Mouse (Mus musculus): Measurements from ENCODE around the gene Oaz3. TPM values are rescaled to one million over a fixed set of nuclear protein-coding genes. Genes with fewer than 3 reads are reported as not detected.

The Oaz3 gene
- 0.30 and 0.31 TPM in 2 replicates for polyA plus RNA-seq (2016; fragmentation: Nextera tagmentation; extraction: Ambion mirVana)

- no peaks in the 10 kb centered on the region for H3K9me3 ChIP-seq
- DNase-seq (ENCODE audit: low spot score): no peak
- peaks cover 14% of the 10 kb centered on the region for H3K27me3 ChIP-seq (ENCODE audit: insufficient read depth, poor library complexity, severe bottlenecking)
- peak within 1 kb of the TSS; percentile 94 for H3K27ac ChIP-seq
- 1% methylated on average over 24 of the region's 24 CpGs for WGBS
- H3K36me3 ChIP-seq: peaks cover 42% of the 10 kb centered on the region
- peak within 1 kb of the TSS; percentile 97 for H3K4me3 ChIP-seq
- H3K4me1 ChIP-seq: peaks cover 7% of the 10 kb centered on the region; the same call in 1 of the 2 replicates
These were observed at the start of gene Oaz3 for GRCm38 (mm10) chr3:94443597-94443964. Gene Oaz3 (minus strand): TSS chr3:94443915.

GRCm38 (mm10) chr3:94487581-94487980, 43.9 kb upstream of the Oaz3 start:
- no peaks in the 10 kb centered on the region; the same call in 1 of the 2 replicates for H3K36me3 ChIP-seq
- no peak for DNase-seq (ENCODE audit: low spot score)
- no peak overlapping the region for H3K4me3 ChIP-seq
- no peaks in the 10 kb centered on the region for H3K9me3 ChIP-seq
- 0 out of 2 replicates have a peak, but pooled peaks cover 8% of the 10 kb centered on the region for H3K27me3 ChIP-seq (ENCODE audit: insufficient read depth, poor library complexity, severe bottlenecking)
- H3K4me1 ChIP-seq: peaks cover 32% of the 10 kb centered on the region
- 68% methylated on average over 6 of the region's 6 CpGs for WGBS
- no peak overlapping the region for H3K27ac ChIP-seq

- DNase-seq (ENCODE audit: low spot score): no peak
- H3K27ac ChIP-seq: no peak overlapping the region
- H3K27me3 ChIP-seq (ENCODE audit: insufficient read depth, poor library complexity, severe bottlenecking): peaks cover 18% of the 10 kb centered on the region
- peaks cover 40% of the 10 kb centered on the region for H3K4me1 ChIP-seq
- no peaks in the 10 kb centered on the region; the same call in 1 of the 2 replicates for H3K36me3 ChIP-seq
- H3K9me3 ChIP-seq: no peaks in the 10 kb centered on the region
- H3K4me3 ChIP-seq: no peak overlapping the region
- 79% methylated on average over 7 of the region's 7 CpGs for WGBS
These were observed 42.2 kb upstream of the Oaz3 start for GRCm38 (mm10) chr3:94485922-94486321.

GRCm38 (mm10) chr3:94483790-94484439, 40.2 kb upstream of the Oaz3 start:
- no peaks in the 10 kb centered on the region for H3K9me3 ChIP-seq
- no peak for DNase-seq (ENCODE audit: low spot score)
- H3K27me3 ChIP-seq (ENCODE audit: insufficient read depth, poor library complexity, severe bottlenecking): peaks cover 38% of the 10 kb centered on the region
- H3K4me1 ChIP-seq: peaks cover 53% of the 10 kb centered on the region
- 26% methylated on average over 20 of the region's 20 CpGs for WGBS
- H3K27ac ChIP-seq: no peak overlapping the region
- H3K36me3 ChIP-seq: no peaks in the 10 kb centered on the region
- no peak overlapping the region for H3K4me3 ChIP-seq

GRCm38 (mm10) chr3:94482764-94483385, 39.2 kb upstream of the Oaz3 start:
- WGBS: 81% methylated on average over 17 of the region's 17 CpGs
- H3K36me3 ChIP-seq: no peaks in the 10 kb centered on the region
- no peak overlapping the region for H3K4me3 ChIP-seq
- peaks cover 47% of the 10 kb centered on the region for H3K27me3 ChIP-seq (ENCODE audit: insufficient read depth, poor library complexity, severe bottlenecking)
- peaks cover 60% of the 10 kb centered on the region for H3K4me1 ChIP-seq
- no peak overlapping the region for H3K27ac ChIP-seq
- no peaks in the 10 kb centered on the region for H3K9me3 ChIP-seq
- DNase-seq (ENCODE audit: low spot score): no peak

- H3K4me1 ChIP-seq: peaks cover 59% of the 10 kb centered on the region
- 49% methylated on average over 4 of the region's 4 CpGs for WGBS
- no peaks in the 10 kb centered on the region for H3K9me3 ChIP-seq
- no peak overlapping the region for H3K27ac ChIP-seq
- peaks cover 47% of the 10 kb centered on the region for H3K27me3 ChIP-seq (ENCODE audit: insufficient read depth, poor library complexity, severe bottlenecking)
- H3K4me3 ChIP-seq: no peak overlapping the region
- no peak for DNase-seq (ENCODE audit: low spot score)
- H3K36me3 ChIP-seq: no peaks in the 10 kb centered on the region
These were observed 37.7 kb upstream of the Oaz3 start for GRCm38 (mm10) chr3:94481429-94481828.

- H3K27me3 ChIP-seq (ENCODE audit: insufficient read depth, poor library complexity, severe bottlenecking): peaks cover 47% of the 10 kb centered on the region
- WGBS: 9% methylated on average over 16 of the region's 16 CpGs
- peak within 1 kb of the TSS; percentile 43 for H3K4me3 ChIP-seq
- H3K4me1 ChIP-seq: peaks cover 63% of the 10 kb centered on the region
- no peaks in the 10 kb centered on the region for H3K9me3 ChIP-seq
- no peak for DNase-seq (ENCODE audit: low spot score)
- no peaks in the 10 kb centered on the region for H3K36me3 ChIP-seq
- no peak within 1 kb of the TSS for H3K27ac ChIP-seq
These were observed 36.7 kb upstream of the Oaz3 start, which contains the start of gene Riiad1 for GRCm38 (mm10) chr3:94480291-94480884. Gene Riiad1 (minus strand): TSS chr3:94480341.

- no peak for DNase-seq (ENCODE audit: low spot score)
- peak overlapping the region; percentile 43 for H3K4me3 ChIP-seq
- H3K4me1 ChIP-seq: peaks cover 56% of the 10 kb centered on the region
- no peaks in the 10 kb centered on the region for H3K36me3 ChIP-seq
- no peak overlapping the region for H3K27ac ChIP-seq
- whole genome bisulfite sequencing: 3% methylated on average over 11 of the region's 11 CpGs
- H3K9me3 ChIP-seq: no peaks in the 10 kb centered on the region
- peaks cover 47% of the 10 kb centered on the region for H3K27me3 ChIP-seq (ENCODE audit: insufficient read depth, poor library complexity, severe bottlenecking)
These were observed 35.8 kb upstream of the Oaz3 start for GRCm38 (mm10) chr3:94479564-94479963.

GRCm38 (mm10) chr3:94478591-94479169, 35.0 kb upstream of the Oaz3 start:
- Histone ChIP-seq H3K9me3 (no peaks in the 10 kb centered on the region), H3K27ac (no peak overlapping the region), H3K27me3 (ENCODE audit: insufficient read depth, poor library complexity, severe bottlenecking) (peaks cover 40% of the 10 kb centered on the region), H3K4me1 (peaks cover 56% of the 10 kb centered on the region), H3K4me3 (peak overlapping the region; percentile 32; the same call in 1 of the 2 replicates), H3K36me3 (no peaks in the 10 kb centered on the region)
- no peak for DNase-seq (ENCODE audit: low spot score)
- WGBS: 14% methylated on average over 9 of the region's 9 CpGs

- peaks cover 60% of the 10 kb centered on the region for H3K4me1 ChIP-seq
- no peaks in the 10 kb centered on the region for H3K36me3 ChIP-seq
- DNase-seq (ENCODE audit: low spot score): no peak
- H3K4me3 ChIP-seq: peak within 1 kb of the TSS; percentile 32
- under 1% methylated on average over 14 of the region's 14 CpGs for WGBS
- no peak within 1 kb of the TSS for H3K27ac ChIP-seq
- no peaks in the 10 kb centered on the region for H3K9me3 ChIP-seq
- peaks cover 40% of the 10 kb centered on the region for H3K27me3 ChIP-seq (ENCODE audit: insufficient read depth, poor library complexity, severe bottlenecking)
These were observed 34.3 kb upstream of the Oaz3 start, which contains the start of gene Celf3 for GRCm38 (mm10) chr3:94477981-94478422. Gene Celf3 (plus strand): TSS chr3:94478295.

- H3K27me3 ChIP-seq (ENCODE audit: insufficient read depth, poor library complexity, severe bottlenecking): peaks cover 40% of the 10 kb centered on the region
- no peak for DNase-seq (ENCODE audit: low spot score)
- H3K4me3 ChIP-seq: no peak overlapping the region
- H3K36me3 ChIP-seq: no peaks in the 10 kb centered on the region
- H3K9me3 ChIP-seq: no peaks in the 10 kb centered on the region
- no peak overlapping the region for H3K27ac ChIP-seq
- peaks cover 59% of the 10 kb centered on the region for H3K4me1 ChIP-seq
- WGBS: 57% methylated on average over 4 of the region's 4 CpGs
These were observed 33.7 kb upstream of the Oaz3 start for GRCm38 (mm10) chr3:94477444-94477843.

GRCm38 (mm10) chr3:94476301-94477035, 32.8 kb upstream of the Oaz3 start:
- Histone ChIP-seq H3K4me3 (no peak overlapping the region), H3K27me3 (ENCODE audit: insufficient read depth, poor library complexity, severe bottlenecking) (peaks cover 35% of the 10 kb centered on the region), H3K36me3 (no peaks in the 10 kb centered on the region), H3K27ac (no peak overlapping the region), H3K9me3 (no peaks in the 10 kb centered on the region), H3K4me1 (peaks cover 57% of the 10 kb centered on the region)
- 38% methylated on average over 8 of the region's 8 CpGs for WGBS
- DNase-seq (ENCODE audit: low spot score): no peak

Measured in heart, embryonic 10.5 days (tissue).